ENCODE assay signal across 8 mouse cellular contexts in genomic region chr17:46751794-46752556, GRCm38 (mm10). TPM values are rescaled to one million over a fixed set of nuclear protein-coding genes. Genes with fewer than 3 reads are reported as not detected.
DNase-seq lines count a peak whose midpoint lies in the region; ATAC-seq and TF ChIP-seq lines count a peak whose summit lies in the region.

Cnpy3 (minus strand) TSS chr17:46752214.

- peak within 1 kb of the TSS; percentile 88 for H3K27ac ChIP-seq in embryonic facial prominence, embryonic 13.5 days
- H3K27ac ChIP-seq in heart, adult 2 months: peak within 1 kb of the TSS; percentile 84
- peak within 1 kb of the TSS; percentile 87 for H3K27ac ChIP-seq in limb, embryonic 13.5 days
- peak within 1 kb of the TSS; percentile 91 for H3K27ac ChIP-seq in midbrain, embryonic 16.5 days (ENCODE audit: low read length)

- H3K36me3 ChIP-seq in embryonic facial prominence, embryonic 13.5 days: peaks cover 4% of the 10 kb centered on the region; the same call in 1 of the 2 replicates
- H3K36me3 ChIP-seq in heart, adult 2 months (ENCODE audit: control insufficient read depth, insufficient read depth, low read length): no peaks in the 10 kb centered on the region
- peaks cover 15% of the 10 kb centered on the region for H3K36me3 ChIP-seq in limb, embryonic 13.5 days
- no peaks in the 10 kb centered on the region for H3K36me3 ChIP-seq in midbrain, embryonic 16.5 days (ENCODE audit: control insufficient read depth, insufficient read depth, low read length)

- peaks cover 19% of the 10 kb centered on the region for H3K4me1 ChIP-seq in embryonic facial prominence, embryonic 13.5 days
- peaks cover 4% of the 10 kb centered on the region for H3K4me1 ChIP-seq in heart, adult 2 months (ENCODE audit: control insufficient read depth, insufficient read depth, low read length)
- H3K4me1 ChIP-seq in limb, embryonic 13.5 days: peaks cover 24% of the 10 kb centered on the region
- H3K4me1 ChIP-seq in midbrain, embryonic 16.5 days (ENCODE audit: control insufficient read depth, insufficient read depth, low read length): peaks cover 17% of the 10 kb centered on the region

- peak within 1 kb of the TSS; percentile 72 for H3K4me2 ChIP-seq in embryonic facial prominence, embryonic 13.5 days
- peak within 1 kb of the TSS; percentile 75 for H3K4me2 ChIP-seq in limb, embryonic 13.5 days (replicated peaks)
- peak within 1 kb of the TSS; percentile 89 for H3K4me2 ChIP-seq in midbrain, embryonic 16.5 days (ENCODE audit: low read length)

- H3K4me3 ChIP-seq in embryonic facial prominence, embryonic 13.5 days: peak within 1 kb of the TSS; percentile 75
- peak within 1 kb of the TSS; percentile 88 for H3K4me3 ChIP-seq in heart, adult 2 months
- H3K4me3 ChIP-seq in limb, embryonic 13.5 days: peak within 1 kb of the TSS; percentile 69
- peak within 1 kb of the TSS; percentile 86 for H3K4me3 ChIP-seq in midbrain, embryonic 16.5 days (ENCODE audit: low read depth, low read length)

- H3K79me2 ChIP-seq in heart, adult 2 months (replicated peaks; ENCODE audit: control insufficient read depth, insufficient read depth, low read length): no peaks in the 10 kb centered on the region; the same call in 1 of the 2 replicates

- no peak for TF ChIP-seq EP300 in heart, adult 2 months (IDR thresholded peaks at IDR 0.05; ENCODE audit: insufficient read depth, low read depth, low read length)

- peak; percentile 61 for TF ChIP-seq POLR2A in heart, adult 2 months (IDR thresholded peaks at IDR 0.05; ENCODE audit: insufficient read depth, low read depth, low read length)

- peak; percentile 97 for ATAC-seq in embryonic facial prominence, embryonic 13.5 days (ENCODE audit: insufficient number of reproducible peaks, insufficient read depth, low FRiP score, low TSS enrichment, low read depth)
- peak; percentile 99 for ATAC-seq in limb, embryonic 13.5 days (ENCODE audit: low FRiP score, low read depth)
- peak; percentile 99 for ATAC-seq in midbrain, embryonic 16.5 days

- DNase-seq in 3134 (ENCODE audit: extremely low read depth, insufficient read length, low spot score): peak; percentile 99
- DNase-seq in adrenal gland, postnatal 36 days: peak; percentile 98
- peak; percentile 94 to 98 for DNase-seq in heart, adult 2 months
- DNase-seq in kidney, adult 8-10 months: peak; percentile 97 to 98
- peak; percentile 89 to 98 for DNase-seq in spleen, postnatal 10 days (ENCODE audit: low spot score in 2 of 2)

- H3K9ac ChIP-seq in embryonic facial prominence, embryonic 13.5 days: peak within 1 kb of the TSS; percentile 77
- peak within 1 kb of the TSS; percentile 79 for H3K9ac ChIP-seq in heart, adult 2 months (ENCODE audit: low read depth, low read length)
- peak within 1 kb of the TSS; percentile 78 for H3K9ac ChIP-seq in limb, embryonic 13.5 days
- H3K9ac ChIP-seq in midbrain, embryonic 16.5 days (ENCODE audit: low read depth, low read length): peak within 1 kb of the TSS; percentile 85

- intact Hi-C loops in heart, adult 2 months (cut with DNase I): loop anchor here (1.0 to 5.0 kb wide), 2 partner anchors 20 to 40 kb away; partner anchors contain the start of genes 2310039H08Rik and Pex6

- H3K27me3 ChIP-seq in embryonic facial prominence, embryonic 13.5 days: no peaks in the 10 kb centered on the region
- no peaks in the 10 kb centered on the region for H3K27me3 ChIP-seq in heart, adult 2 months (ENCODE audit: control insufficient read depth, insufficient read depth, low read length)
- H3K27me3 ChIP-seq in limb, embryonic 13.5 days: no peaks in the 10 kb centered on the region
- no peaks in the 10 kb centered on the region for H3K27me3 ChIP-seq in midbrain, embryonic 16.5 days (ENCODE audit: control insufficient read depth, insufficient read depth, low read depth, low read length)

- H3K9me3 ChIP-seq in embryonic facial prominence, embryonic 13.5 days: no peaks in the 10 kb centered on the region
- no peaks in the 10 kb centered on the region for H3K9me3 ChIP-seq in limb, embryonic 13.5 days
- no peaks in the 10 kb centered on the region for H3K9me3 ChIP-seq in midbrain, embryonic 16.5 days (replicated peaks; ENCODE audit: control insufficient read depth, low read length, poor library complexity, severe bottlenecking)

- under 1% methylated on average over 56 of the region's 58 CpGs for WGBS in embryonic facial prominence, embryonic 13.5 days
- under 1% methylated on average over 58 of the region's 58 CpGs for WGBS in heart, adult 2 months
- WGBS in limb, embryonic 13.5 days: under 1% methylated on average over 55 of the region's 58 CpGs
- WGBS in midbrain, embryonic 16.5 days: under 1% methylated on average over 55 of the region's 58 CpGs

- TF ChIP-seq CTCF in heart, adult 2 months (IDR thresholded peaks at IDR 0.05): no peak

RNA-seq across cellular contexts. Expression of gene Cnpy3, which starts in this region (rescaled TPM):
- total RNA-seq in adrenal gland, postnatal 36 days (2021): 10 to 100 TPM; 49.9 to 55.6 TPM
- 65.5 and 67.0 TPM in 2 replicates for polyA plus RNA-seq in embryonic facial prominence, embryonic 13.5 days (2015; fragmentation: Nextera tagmentation; extraction: Ambion mirVana)
- total RNA-seq in heart, adult 2 months (2021): 10 to 100 TPM; 19.8 to 21.5 TPM
- polyA plus RNA-seq in heart, adult 2 months (2012; rRNA removed): 19.7 and 20.7 TPM in 2 replicates
- 66.8 and 67.7 TPM in 2 replicates for polyA plus RNA-seq in limb, embryonic 13.5 days (2015; fragmentation: Nextera tagmentation; extraction: Ambion mirVana)
- polyA plus RNA-seq in midbrain, embryonic 16.5 days (2015; fragmentation: Nextera tagmentation; extraction: Ambion mirVana): 67.7 and 67.8 TPM in 2 replicates

Comparison
In these comparisons a context has a peak if more than half of its experiments do, and no peak if none do; other contexts are left out.
1. Peak in every context shown above with its lines: DNase-seq, ATAC-seq, H3K4me3 ChIP-seq and H3K27ac ChIP-seq.